Mouse (Mus musculus) splenic B cell, adult 2 months (primary cell): ENCODE data around the gene Gtf2ird1.
"Not testable (repeated sequence)": the region's sequence is repeated elsewhere in the genome, so short reads cannot be mapped to it uniquely, and the experiment has no call there.

ENCODE experiments used
- DNase-seq: peaks from one replicate; pipeline ENCODE4 v3.0.0-alpha.2; 2011; ENCODE audit warnings: low read depth, low spot score
- H3K27me3 ChIP-seq: 2 replicates; pipeline ENCODE4 v1.6.1; 2012; ENCODE audit warnings: mild to moderate bottlenecking, low read length, moderate library complexity, mixed read lengths; ENCODE audit not compliant: control insufficient read depth, poor library complexity, insufficient read depth, severe bottlenecking
- H3K36me3 ChIP-seq: 2 replicates; pipeline ENCODE4 v1.6.1; 2012; ENCODE audit warnings: mild to moderate bottlenecking, low read length, moderate library complexity, mixed read lengths; ENCODE audit not compliant: control insufficient read depth, poor library complexity, insufficient read depth, severe bottlenecking

The Gtf2ird1 gene

DNA sequence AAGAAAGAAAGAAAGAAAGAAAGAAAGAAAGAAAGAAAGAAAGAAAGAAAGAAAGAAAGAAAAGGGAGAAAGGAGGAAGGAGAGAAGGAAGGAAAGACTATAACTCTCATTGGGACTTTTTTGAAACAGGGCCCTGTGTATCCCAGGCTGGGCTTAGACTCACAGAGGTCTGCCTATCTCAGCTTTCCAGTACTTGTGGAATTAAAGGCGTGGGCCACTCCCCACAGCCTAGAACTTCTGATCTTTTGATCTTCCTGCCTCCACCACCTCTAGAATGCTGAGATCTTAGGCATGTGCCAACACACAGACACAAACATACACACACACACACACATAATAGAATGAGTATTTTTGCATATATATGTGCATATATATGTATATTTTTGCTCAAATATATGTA is 8.7 kb upstream of the Gtf2ird1 start:
- no peaks in the 10 kb centered on the region for H3K27me3 ChIP-seq
- no peaks in the 10 kb centered on the region for H3K36me3 ChIP-seq

DNA sequence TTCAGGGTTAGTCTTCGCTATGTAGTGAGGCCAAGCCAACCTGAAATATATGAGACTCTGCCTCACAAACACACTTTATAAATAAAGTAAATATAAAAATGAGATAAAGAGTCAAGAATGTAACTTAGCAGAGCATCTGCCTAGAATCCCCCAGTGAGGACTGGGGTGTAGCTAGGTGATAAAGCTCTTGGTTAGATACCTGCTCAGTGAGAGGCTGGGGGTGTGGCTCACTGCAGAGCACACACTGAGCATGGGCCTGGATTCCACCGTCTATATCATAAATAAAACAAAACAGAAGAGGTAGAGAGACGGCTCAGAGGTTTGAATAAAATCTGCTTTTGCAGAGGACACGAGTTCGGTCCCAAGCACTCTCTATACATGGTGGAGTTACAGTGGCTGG is 7.7 kb upstream of the Gtf2ird1 start:
- no peaks in the 10 kb centered on the region for H3K36me3 ChIP-seq
- DNase-seq, result no peak
- H3K27me3 ChIP-seq, result no peaks in the 10 kb centered on the region

More for the DNA sequence above, 8.7 kb upstream of the Gtf2ird1 start:
- no peak for DNase-seq

DNA sequence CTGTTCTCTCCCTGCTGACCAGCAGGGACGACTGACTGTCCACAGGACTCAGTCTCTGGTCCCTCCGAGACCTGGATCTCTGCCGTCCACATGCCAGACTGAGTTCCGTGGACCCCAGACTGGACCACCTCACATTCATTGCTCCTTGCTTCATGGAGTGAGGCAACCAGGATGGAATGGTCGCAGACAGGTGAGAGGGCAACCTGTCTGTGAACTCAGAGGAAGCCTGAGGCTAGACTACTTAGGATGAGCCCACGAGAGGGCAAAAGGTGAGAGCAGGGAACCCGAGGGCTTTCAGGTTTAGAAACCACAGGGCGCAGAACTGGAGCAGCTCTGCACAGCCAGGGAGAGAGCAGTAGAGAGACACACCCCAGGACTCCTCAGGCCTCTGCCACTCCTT is 6.2 kb upstream of the Gtf2ird1 start:
- no peak for DNase-seq
- Histone ChIP-seq H3K36me3 (no peaks in the 10 kb centered on the region), H3K27me3 (no peaks in the 10 kb centered on the region)

DNA sequence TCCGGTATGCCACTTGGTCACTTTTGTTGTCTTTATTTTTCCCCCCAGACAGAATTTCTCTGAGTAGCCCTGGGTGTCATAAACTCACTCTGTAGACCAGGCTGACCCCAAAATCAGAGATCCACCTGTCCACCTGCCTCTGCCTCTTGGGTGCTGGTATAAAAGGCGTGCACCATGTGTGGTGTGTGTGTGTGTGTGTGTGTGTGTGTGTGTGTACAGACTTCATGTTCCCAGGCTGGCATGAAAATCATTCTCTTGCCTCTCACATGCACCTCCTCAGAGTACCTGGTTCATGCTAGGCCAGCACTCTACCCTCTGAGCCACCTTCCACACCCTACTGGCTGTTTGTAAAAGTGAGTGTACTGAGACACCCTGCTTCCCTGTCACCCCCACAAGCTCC is 5.8 kb upstream of the Gtf2ird1 start:
- H3K27me3 ChIP-seq, result no peaks in the 10 kb centered on the region
- DNase-seq, result no peak
- no peaks in the 10 kb centered on the region for H3K36me3 ChIP-seq

DNA sequence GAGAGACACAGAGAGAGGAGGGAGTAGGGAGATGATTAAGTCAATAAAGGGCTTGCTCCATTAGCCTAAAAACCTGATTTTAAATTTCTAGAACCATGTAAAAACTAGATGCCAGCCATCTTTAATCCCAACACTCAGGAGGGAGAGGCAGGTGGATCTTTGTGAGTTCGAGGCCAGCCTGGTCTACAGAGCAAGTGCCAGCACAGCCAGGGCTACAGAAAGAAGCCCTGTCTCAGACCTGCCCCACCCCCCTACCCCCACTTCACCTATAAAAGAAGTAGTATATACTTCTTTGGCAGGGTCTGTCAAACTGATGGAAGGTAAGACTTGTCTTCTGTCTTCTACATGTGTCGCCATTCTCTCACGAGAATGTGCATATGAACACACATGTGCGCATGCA is 4.0 kb upstream of the Gtf2ird1 start:
- no peaks in the 10 kb centered on the region for H3K27me3 ChIP-seq
- DNase-seq, result no peak
- H3K36me3 ChIP-seq, result no peaks in the 10 kb centered on the region

DNA sequence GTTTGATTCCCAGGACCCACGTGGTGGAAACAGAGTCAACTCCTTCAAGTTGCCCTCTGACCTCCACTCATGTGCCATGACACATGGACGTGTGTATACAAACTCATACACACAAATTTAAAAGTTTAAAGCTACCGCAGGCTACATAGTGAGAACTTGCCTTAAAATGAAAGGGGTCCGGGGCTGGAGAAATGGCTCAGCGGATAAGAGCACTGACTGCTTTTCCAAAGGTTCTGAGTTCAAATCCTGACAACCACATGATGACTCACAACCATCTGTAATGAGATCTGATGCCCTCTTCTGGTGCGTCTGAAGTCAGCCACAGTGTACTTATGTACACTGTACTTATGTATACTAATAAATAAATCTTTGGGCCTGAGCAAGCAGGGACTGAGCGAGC is 2.6 kb upstream of the Gtf2ird1 start:
- no peak for DNase-seq
- H3K27me3 ChIP-seq, result no peaks in the 10 kb centered on the region
- H3K36me3 ChIP-seq, result no peaks in the 10 kb centered on the region

DNA sequence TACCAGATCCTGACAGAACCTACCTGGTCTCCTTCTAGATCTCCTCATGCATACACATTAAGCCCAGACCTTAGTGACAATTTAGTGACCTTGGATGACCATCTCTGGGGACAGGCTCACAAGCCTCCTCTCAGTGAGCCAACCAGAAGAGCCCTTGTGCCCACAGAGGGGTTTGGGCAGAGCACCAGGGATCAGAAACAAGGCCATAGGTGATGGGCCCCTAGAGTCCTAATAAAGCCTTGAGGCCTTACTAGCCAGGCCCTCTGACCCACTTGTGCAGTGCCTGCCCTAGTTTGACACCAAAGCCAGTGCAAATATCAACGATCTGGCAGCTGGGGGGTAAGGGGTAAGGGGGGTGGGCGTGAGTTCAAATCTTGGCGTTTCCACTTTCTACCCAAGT is 1.9 kb upstream of the Gtf2ird1 start:
- H3K36me3 ChIP-seq, result no peaks in the 10 kb centered on the region
- DNase-seq, result no peak
- H3K27me3 ChIP-seq, result no peaks in the 10 kb centered on the region

DNA sequence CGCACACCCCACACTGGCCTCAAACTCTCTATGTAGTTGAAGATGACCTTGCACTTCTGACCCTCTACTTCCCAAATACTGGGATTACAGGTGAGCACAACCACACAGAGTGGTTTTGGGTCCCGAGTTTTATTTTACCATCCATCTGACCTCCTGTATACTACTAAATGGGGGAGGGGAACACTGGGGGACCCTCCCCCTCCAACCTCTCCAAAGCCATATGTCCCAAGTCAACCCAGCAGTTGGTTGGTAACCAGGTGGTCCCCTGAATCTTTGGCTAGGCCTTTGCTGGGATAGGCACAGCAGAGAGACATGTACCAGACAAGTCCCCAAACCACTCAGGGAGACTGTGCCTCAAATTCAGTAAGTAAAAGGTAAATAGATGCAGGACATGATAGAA is 855 bp upstream of the Gtf2ird1 start:
- H3K36me3 ChIP-seq, result no peaks in the 10 kb centered on the region
- DNase-seq, result no peak
- H3K27me3 ChIP-seq, result no peaks in the 10 kb centered on the region

DNA sequence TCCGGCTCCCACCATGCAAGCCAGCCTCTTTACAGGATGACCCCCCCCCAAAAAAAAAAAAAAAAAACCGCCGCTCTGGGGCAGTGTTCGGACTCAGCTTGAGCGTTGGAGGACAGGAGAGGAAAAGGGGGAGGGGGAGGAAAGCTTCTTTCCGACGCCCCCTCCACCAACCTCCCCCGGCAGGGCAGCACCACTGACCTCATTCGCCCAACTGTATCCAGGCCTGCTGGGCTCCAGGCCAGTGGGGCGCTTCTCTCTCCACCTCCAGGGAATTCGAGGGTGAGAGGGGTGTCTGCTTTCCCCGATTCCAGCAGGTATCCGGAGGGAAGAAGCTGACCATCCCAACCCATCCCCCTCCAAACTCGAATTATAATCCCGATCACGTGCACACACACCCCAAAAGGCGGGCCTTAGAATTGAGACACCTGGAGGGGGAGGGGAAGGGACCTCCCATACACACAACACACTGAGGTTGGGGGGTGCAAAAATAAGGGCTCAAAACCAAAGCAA is 547 bp downstream of the Gtf2ird1 start:
- H3K36me3 ChIP-seq, result no peaks in the 10 kb centered on the region
- no peak for DNase-seq
- H3K27me3 ChIP-seq, result no peaks in the 10 kb centered on the region

DNA sequence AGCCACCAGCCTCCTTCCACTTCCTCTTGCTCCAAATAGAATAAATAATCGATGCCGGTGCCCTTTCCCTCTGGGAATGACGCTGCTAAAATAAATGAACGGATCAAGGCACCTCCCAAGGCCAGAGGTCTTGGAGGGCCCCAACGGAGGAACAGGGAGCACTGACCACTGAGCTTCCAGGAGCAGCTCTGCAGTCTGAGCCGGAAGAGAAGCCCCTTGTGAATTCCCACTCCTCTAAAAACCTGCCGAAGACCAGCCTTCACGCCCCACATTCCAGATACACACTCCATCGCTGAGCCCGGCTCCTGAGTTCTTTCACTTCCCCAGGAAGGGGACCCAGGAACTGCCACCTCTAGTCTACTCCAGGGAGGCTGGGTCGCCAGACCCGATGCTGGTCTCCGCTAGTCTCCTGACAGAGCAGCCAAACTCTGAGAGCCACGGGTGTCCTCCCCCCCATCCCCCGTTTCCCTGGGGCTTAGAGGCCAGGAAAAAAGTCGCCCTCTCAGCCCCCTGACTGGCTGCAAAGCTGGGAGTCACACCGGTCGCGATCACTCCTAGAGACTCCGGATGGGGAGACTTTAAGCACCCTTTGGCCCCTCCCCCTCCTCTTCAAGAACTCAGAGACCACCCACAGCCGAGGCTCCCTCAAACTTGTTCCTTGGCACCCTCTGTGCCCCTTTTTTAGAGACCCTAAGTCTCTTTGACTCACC is 1.2 kb downstream of the Gtf2ird1 start:
- Histone ChIP-seq H3K27me3 (no peaks in the 10 kb centered on the region), H3K36me3 (no peaks in the 10 kb centered on the region)
- no peak for DNase-seq

DNA sequence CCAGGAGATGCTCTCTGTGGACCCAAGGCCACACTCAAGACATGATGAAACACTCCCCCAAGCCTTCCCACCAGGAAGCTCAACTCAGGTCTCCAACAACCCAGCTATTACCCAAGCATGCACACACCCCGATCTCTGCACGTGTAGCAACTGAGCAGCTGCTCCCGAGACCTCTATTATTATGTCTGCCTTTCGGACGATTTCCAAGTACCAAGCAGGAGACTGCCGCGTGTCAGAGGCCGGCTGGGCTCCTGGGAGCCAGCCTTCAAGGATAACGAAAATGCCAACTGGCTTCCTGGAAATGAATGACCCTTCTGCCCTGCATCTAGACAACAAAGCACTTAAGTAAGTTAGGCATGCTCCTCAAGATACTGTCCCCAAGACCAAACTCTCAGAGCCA is 2.1 kb downstream of the Gtf2ird1 start:
- Histone ChIP-seq H3K27me3 (no peaks in the 10 kb centered on the region), H3K36me3 (no peaks in the 10 kb centered on the region)
- no peak for DNase-seq

DNA sequence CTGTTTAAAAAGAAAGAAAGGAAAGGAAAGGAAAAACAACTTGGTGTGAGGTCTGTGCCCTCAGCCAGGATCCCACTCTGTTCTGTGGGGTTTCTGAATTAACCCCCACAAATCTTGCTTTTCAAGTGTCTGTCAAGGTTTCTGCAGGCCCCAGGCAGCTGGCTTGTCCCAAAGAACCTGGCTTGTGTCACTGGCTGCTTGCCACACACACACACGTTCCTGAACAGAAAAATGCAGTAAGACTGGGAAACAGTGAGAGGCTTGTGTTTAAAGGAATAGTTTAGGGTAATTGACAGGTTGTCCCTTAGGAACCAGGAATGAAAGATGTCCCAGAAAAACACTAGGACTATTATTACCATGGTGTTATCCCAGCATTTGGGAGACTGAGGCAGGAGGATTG is 2.9 kb downstream of the Gtf2ird1 start:
- Histone ChIP-seq H3K36me3 (no peaks in the 10 kb centered on the region), H3K27me3 (no peaks in the 10 kb centered on the region)
- no peak for DNase-seq

DNA sequence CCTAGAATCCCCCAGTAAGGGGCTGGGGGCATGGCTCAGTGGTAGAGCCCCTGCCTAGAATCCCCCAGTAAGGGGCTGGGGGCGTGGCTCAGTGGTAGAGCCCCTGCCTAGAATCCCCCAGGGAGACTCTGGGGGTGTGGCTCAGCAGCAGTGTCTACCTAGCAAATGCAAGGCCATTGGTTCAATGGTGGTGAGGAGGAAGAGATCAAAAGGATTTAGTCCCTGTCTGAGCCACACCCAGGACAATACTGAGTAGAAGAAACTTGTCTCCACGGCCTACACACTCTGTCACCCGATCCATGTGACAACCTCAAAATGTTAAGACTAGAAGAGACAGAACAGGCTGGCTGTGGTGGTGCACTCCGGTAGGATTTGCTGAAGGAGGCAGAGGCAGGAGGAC is 9.8 kb downstream of the Gtf2ird1 start:
- H3K27me3 ChIP-seq, DNase-seq, H3K36me3 ChIP-seq: not testable (repeated sequence)

DNA sequence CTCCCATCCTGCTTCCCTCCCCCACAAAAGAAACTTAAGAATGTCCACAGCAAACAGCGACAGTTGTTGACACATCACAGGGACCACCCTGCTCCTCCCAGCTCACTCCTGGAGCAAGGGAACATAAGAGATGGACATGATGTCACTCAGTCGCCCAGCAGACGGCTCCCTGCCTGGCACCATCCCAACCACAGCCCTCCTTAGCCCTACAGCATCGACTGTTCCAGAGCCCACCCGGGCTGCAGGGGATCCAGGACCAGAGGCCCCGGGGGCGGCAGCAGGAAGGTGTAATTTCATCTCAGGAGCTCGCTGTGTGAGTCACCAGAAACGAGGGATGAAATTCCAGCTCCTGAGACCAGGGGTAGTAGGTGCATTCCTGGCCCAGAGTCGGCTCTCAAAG is 10.6 kb downstream of the Gtf2ird1 start:
- no peak for DNase-seq
- Histone ChIP-seq H3K27me3 (no peaks in the 10 kb centered on the region), H3K36me3 (no peaks in the 10 kb centered on the region)

DNA sequence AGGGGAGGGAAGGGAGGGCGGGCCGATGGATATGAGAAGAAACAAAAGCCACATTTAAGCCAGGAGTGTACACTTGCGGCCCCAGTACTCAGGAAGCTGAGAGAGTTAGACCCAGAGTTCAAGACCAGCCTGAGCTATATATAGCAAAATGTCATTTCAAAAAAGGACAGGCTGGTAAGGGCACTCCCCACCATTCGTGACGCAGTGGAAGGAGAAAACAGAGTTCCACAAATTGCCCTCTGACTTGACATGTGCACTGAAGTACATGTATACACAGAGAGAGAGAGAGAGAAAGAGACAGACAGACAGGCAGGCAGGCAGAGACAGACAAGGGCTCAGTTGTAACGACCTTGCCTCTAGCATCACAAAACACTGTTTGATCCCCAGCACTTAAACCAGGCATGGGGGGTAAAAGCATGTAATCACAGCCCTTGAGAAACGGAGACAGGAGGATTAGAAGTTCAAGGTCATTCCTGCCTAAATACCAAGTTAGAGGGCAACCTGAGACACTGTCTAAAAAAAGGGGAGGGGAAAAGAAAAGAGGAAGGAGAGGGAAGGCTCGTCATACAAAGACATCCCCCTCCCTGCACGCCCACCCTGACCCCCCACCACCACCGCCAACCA is 11.2 kb downstream of the Gtf2ird1 start:
- DNase-seq, result no peak
- Histone ChIP-seq H3K36me3 (no peaks in the 10 kb centered on the region), H3K27me3 (no peaks in the 10 kb centered on the region)

DNA sequence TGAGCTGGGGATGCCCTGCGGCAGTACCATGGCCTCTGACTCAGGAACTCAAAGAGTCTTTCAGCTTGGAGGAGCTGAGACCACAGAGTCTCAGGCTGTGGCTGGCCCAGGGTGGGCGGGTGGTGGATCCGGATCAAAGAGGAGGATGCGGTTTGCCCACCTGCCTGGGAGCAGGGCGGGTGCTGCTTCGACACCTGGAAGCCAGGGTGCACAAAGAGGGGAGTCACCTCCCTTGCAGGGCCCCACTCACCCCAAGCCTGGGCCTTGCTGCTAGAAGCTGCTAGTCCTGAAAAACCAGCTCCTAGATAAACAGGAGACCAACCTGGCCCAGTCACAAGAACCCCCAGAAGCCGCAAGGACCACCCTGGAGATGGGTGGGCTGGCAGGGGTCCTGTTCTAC is 12.0 kb downstream of the Gtf2ird1 start:
- Histone ChIP-seq H3K36me3 (no peaks in the 10 kb centered on the region), H3K27me3 (no peaks in the 10 kb centered on the region)
- no peak for DNase-seq
